Mouse (Mus musculus): Measurements from ENCODE around the gene Gm11213.

- no peak for TF ChIP-seq CTCF (IDR thresholded peaks at IDR 0.05; ENCODE audit: low read depth)
- TF ChIP-seq EP300 (IDR thresholded peaks at IDR 0.05; ENCODE audit: low read depth), result no peak
Measured at GRCm38 (mm10) chr4:63601263-63601662, 3.8 kb downstream of the Gm11213 start.
